Mouse (Mus musculus): ENCODE results near the gene Parp16. TPM values are rescaled to one million over a fixed set of nuclear protein-coding genes. Genes with fewer than 3 reads are reported as not detected.

Gene Parp16
- polyA plus RNA-seq (2012; fragmentation: generic; extraction: Trizol): 2.1 TPM
- long read RNA-seq, experiment 1, partial matches to known transcripts: 2 of 6 reads
- long read RNA-seq, experiment 1, other reads (novel, unspliced or antisense): 1 of 6 reads
- long read RNA-seq, experiment 2, transcript Parp16-202 (6 exons, 2,518 nt): major isoform, 15 of 18 reads
- long read RNA-seq, experiment 2, partial matches to known transcripts: 0 of 18 reads
- long read RNA-seq, experiment 2, other reads (novel, unspliced or antisense): 1 of 18 reads

- no peaks in the 10 kb centered on the region for H3K36me3 ChIP-seq (ENCODE audit: control insufficient read depth, insufficient read depth)
- no peaks in the 10 kb centered on the region for H3K27me3 ChIP-seq (ENCODE audit: control insufficient read depth, insufficient read depth, insufficient read length)
- no peak within 1 kb of the TSS for H3ac ChIP-seq (ENCODE audit: control insufficient read depth, insufficient read length, low read depth)
- H3K79me2 ChIP-seq (ENCODE audit: control insufficient read depth, insufficient read depth): no peaks in the 10 kb centered on the region
- no peaks in the 10 kb centered on the region for H3K79me3 ChIP-seq (ENCODE audit: low read depth)
- no peak for TF ChIP-seq CTCF (IDR thresholded peaks at IDR 0.05; ENCODE audit: control insufficient read depth, insufficient read depth, insufficient read length)
- TF ChIP-seq MYOG (IDR thresholded peaks at IDR 0.05; ENCODE audit: control insufficient read depth, extremely low read depth, insufficient read length): no peak
- no peak for TF ChIP-seq FOSL1 (IDR thresholded peaks at IDR 0.05; ENCODE audit: insufficient read depth, low read length, poor library complexity, severe bottlenecking)
- no peak within 1 kb of the TSS for H3K4me3 ChIP-seq (ENCODE audit: insufficient read depth, poor library complexity, severe bottlenecking)
Observed at GRCm38 (mm10) chr9:65195053-65195452, at the start of gene Parp16. TSS of gene Parp16 (plus strand) at chr9:65195353.

GRCm38 (mm10) chr9:65146001-65146400, 49.2 kb upstream of the Parp16 start:
- Histone ChIP-seq H3K79me2 (ENCODE audit: control insufficient read depth, insufficient read depth) (no peaks in the 10 kb centered on the region), H3K27me3 (ENCODE audit: control insufficient read depth, insufficient read depth, insufficient read length) (peaks cover 36% of the 10 kb centered on the region), H3K79me3 (ENCODE audit: low read depth) (no peaks in the 10 kb centered on the region), H3K36me3 (ENCODE audit: control insufficient read depth, insufficient read depth) (no peaks in the 10 kb centered on the region), H3K4me3 (ENCODE audit: insufficient read depth, poor library complexity, severe bottlenecking) (no peak overlapping the region), H3ac (ENCODE audit: control insufficient read depth, insufficient read length, low read depth) (no peak overlapping the region)
- TF ChIP-seq MYOD1 (IDR thresholded peaks at IDR 0.05; ENCODE audit: control insufficient read depth, insufficient read length, low read depth) (no peak), FOSL1 (IDR thresholded peaks at IDR 0.05; ENCODE audit: insufficient read depth, low read length, poor library complexity, severe bottlenecking) (no peak), CEBPB (IDR thresholded peaks at IDR 0.05; ENCODE audit: low read depth) (no peak), USF1 (IDR thresholded peaks at IDR 0.05; ENCODE audit: low read depth) (no peak), MYOG (IDR thresholded peaks at IDR 0.05; ENCODE audit: control insufficient read depth, extremely low read depth, insufficient read length) (no peak)

- no peaks in the 10 kb centered on the region for H3K36me3 ChIP-seq (ENCODE audit: control insufficient read depth, insufficient read depth)
- H3K4me3 ChIP-seq (ENCODE audit: insufficient read depth, poor library complexity, severe bottlenecking): no peak overlapping the region
- TF ChIP-seq MAX (IDR thresholded peaks at IDR 0.05): no peak
- no peak for TF ChIP-seq MYOG (IDR thresholded peaks at IDR 0.05; ENCODE audit: control insufficient read depth, extremely low read depth, insufficient read length)
- no peak for TF ChIP-seq USF1 (IDR thresholded peaks at IDR 0.05; ENCODE audit: low read depth)
- no peak for TF ChIP-seq CEBPB (IDR thresholded peaks at IDR 0.05; ENCODE audit: low read depth)
- TF ChIP-seq FOSL1 (IDR thresholded peaks at IDR 0.05; ENCODE audit: insufficient read depth, low read length, poor library complexity, severe bottlenecking): no peak
- TF ChIP-seq CTCF (IDR thresholded peaks at IDR 0.05; ENCODE audit: control insufficient read depth, insufficient read depth, insufficient read length): no peak
- TF ChIP-seq MYOD1 (IDR thresholded peaks at IDR 0.05; ENCODE audit: control insufficient read depth, insufficient read length, low read depth): no peak
- no peaks in the 10 kb centered on the region for H3K79me2 ChIP-seq (ENCODE audit: control insufficient read depth, insufficient read depth)
- H3K79me3 ChIP-seq (ENCODE audit: low read depth): no peaks in the 10 kb centered on the region
- H3K27me3 ChIP-seq (ENCODE audit: control insufficient read depth, insufficient read depth, insufficient read length): peaks cover 13% of the 10 kb centered on the region
- no peak overlapping the region for H3ac ChIP-seq (ENCODE audit: control insufficient read depth, insufficient read length, low read depth)
Observed at GRCm38 (mm10) chr9:65148507-65148906, 46.6 kb upstream of the Parp16 start.

GRCm38 (mm10) chr9:65152711-65153330, 42.3 kb upstream of the Parp16 start:
- peaks cover 10% of the 10 kb centered on the region for H3K27me3 ChIP-seq (ENCODE audit: control insufficient read depth, insufficient read depth, insufficient read length)
- no peaks in the 10 kb centered on the region for H3K36me3 ChIP-seq (ENCODE audit: control insufficient read depth, insufficient read depth)
- no peak overlapping the region for H3K4me3 ChIP-seq (ENCODE audit: insufficient read depth, poor library complexity, severe bottlenecking)
- no peaks in the 10 kb centered on the region for H3K79me3 ChIP-seq (ENCODE audit: low read depth)
- no peak overlapping the region for H3ac ChIP-seq (ENCODE audit: control insufficient read depth, insufficient read length, low read depth)
- H3K79me2 ChIP-seq (ENCODE audit: control insufficient read depth, insufficient read depth): no peaks in the 10 kb centered on the region
- TF ChIP-seq CTCF (IDR thresholded peaks at IDR 0.05; ENCODE audit: control insufficient read depth, insufficient read depth, insufficient read length) (no peak), USF1 (IDR thresholded peaks at IDR 0.05; ENCODE audit: low read depth) (no peak), FOSL1 (IDR thresholded peaks at IDR 0.05; ENCODE audit: insufficient read depth, low read length, poor library complexity, severe bottlenecking) (no peak), MYOD1 (IDR thresholded peaks at IDR 0.05; ENCODE audit: control insufficient read depth, insufficient read length, low read depth) (no peak), MAX (IDR thresholded peaks at IDR 0.05) (no peak), MYOG (IDR thresholded peaks at IDR 0.05; ENCODE audit: control insufficient read depth, extremely low read depth, insufficient read length) (no peak), CEBPB (IDR thresholded peaks at IDR 0.05; ENCODE audit: low read depth) (no peak)

- no peak overlapping the region for H3K4me3 ChIP-seq (ENCODE audit: insufficient read depth, poor library complexity, severe bottlenecking)
- no peaks in the 10 kb centered on the region for H3K36me3 ChIP-seq (ENCODE audit: control insufficient read depth, insufficient read depth)
- TF ChIP-seq CEBPB (IDR thresholded peaks at IDR 0.05; ENCODE audit: low read depth): no peak
- H3K79me2 ChIP-seq (ENCODE audit: control insufficient read depth, insufficient read depth): no peaks in the 10 kb centered on the region
- peaks cover 14% of the 10 kb centered on the region for H3K27me3 ChIP-seq (ENCODE audit: control insufficient read depth, insufficient read depth, insufficient read length)
- H3K79me3 ChIP-seq (ENCODE audit: low read depth): no peaks in the 10 kb centered on the region
- no peak overlapping the region for H3ac ChIP-seq (ENCODE audit: control insufficient read depth, insufficient read length, low read depth)
Observed at GRCm38 (mm10) chr9:65153331-65153711, 41.8 kb upstream of the Parp16 start.

All from C2C12 (cell line).